Mouse (Mus musculus) midbrain, embryonic 16.5 days (tissue): ENCODE results near the gene Src. TPM values are rescaled to one million over a fixed set of nuclear protein-coding genes. Genes with fewer than 3 reads are reported as not detected.
"Not testable (repeated sequence)": the region's sequence is repeated elsewhere in the genome, so short reads cannot be mapped to it uniquely, and the experiment has no call there.

Source experiments
- ATAC-seq: fragments of 200-750 bp; cut with Nextera tagmentation; 2 replicates; pipeline ENCODE4 v1.8.0; 2017; ENCODE audit warnings: moderate TSS enrichment
- H3K27ac ChIP-seq: fragments of 300-500 bp; sonication (generic); 2 replicates; pipeline ENCODE4 v1.5.1; 2014; ENCODE audit warnings: mild to moderate bottlenecking, low read length, mixed read lengths
- H3K27me3 ChIP-seq: fragments of 300-500 bp; sonication (generic); 2 replicates; pipeline ENCODE4 v1.6.1; 2014; ENCODE audit warnings: low read depth, low read length, mixed read lengths; ENCODE audit not compliant: control insufficient read depth, insufficient read depth
- H3K36me3 ChIP-seq: fragments of 300-500 bp; sonication (generic); 2 replicates; pipeline ENCODE4 v1.6.1; 2014; ENCODE audit warnings: mild to moderate bottlenecking, low read length, moderate library complexity, mixed read lengths; ENCODE audit not compliant: control insufficient read depth, insufficient read depth
- H3K4me1 ChIP-seq: fragments of 300-500 bp; sonication (generic); 2 replicates; pipeline ENCODE4 v1.6.1; 2014; ENCODE audit warnings: mild to moderate bottlenecking, low read length, mixed read lengths; ENCODE audit not compliant: control insufficient read depth, insufficient read depth
- H3K4me2 ChIP-seq: fragments of 300-500 bp; sonication (generic); 2 replicates; pipeline ENCODE4 v1.6.1; 2014; ENCODE audit warnings: mild to moderate bottlenecking, low read length, mixed read lengths
- H3K4me3 ChIP-seq: fragments of 300-500 bp; sonication (generic); 2 replicates; pipeline ENCODE4 v1.5.1; 2014; ENCODE audit warnings: low read depth, mild to moderate bottlenecking, low read length, moderate library complexity, mixed read lengths
- H3K9ac ChIP-seq: fragments of 300-500 bp; sonication (generic); 2 replicates; pipeline ENCODE4 v1.6.1; 2014; ENCODE audit warnings: low read depth, low read length, mixed read lengths
- H3K9me3 ChIP-seq: fragments of 300-500 bp; sonication (generic); replicated peaks from 2 replicates; pipeline ENCODE4 v1.6.1; 2014; ENCODE audit warnings: mild to moderate bottlenecking, low read length, mixed read lengths; ENCODE audit not compliant: control insufficient read depth, poor library complexity, severe bottlenecking
- WGBS: fragments of 180-500 bp; shearing (Covaris S2); extraction: QIAGEN DNeasy Blood & Tissue Kit; methylation state at CpG from one replicate; pipeline ENCODE4 v1.1.7; 2014; 5-methylcytosine and 5-hydroxymethylcytosine counted together
- polyA plus RNA-seq: library from polyadenylated mRNA; unstranded; fragments of >200 nt; fragmentation: Nextera tagmentation; extraction: Ambion mirVana; gene quantifications from 2 replicates; pipeline ENCODE4 v1.2.1, GENCODE M21; 2015

The Src gene
- 32.5 and 33.2 TPM in 2 replicates for polyA plus RNA-seq

GRCm38 (mm10) chr2:157418206-157418605 is at the start of gene Src:
Src (plus strand) TSS chr2:157418444.
- Histone ChIP-seq H3K4me2 (peak within 1 kb of the TSS; percentile 15; the same call in 1 of the 2 replicates), H3K27ac (peak within 1 kb of the TSS; percentile 45; the same call in 1 of the 2 replicates), H3K36me3 (no peaks in the 10 kb centered on the region), H3K9ac (no peak within 1 kb of the TSS), H3K4me1 (peaks cover 11% of the 10 kb centered on the region), H3K27me3 (no peaks in the 10 kb centered on the region), H3K9me3 (no peaks in the 10 kb centered on the region), H3K4me3 (no peak within 1 kb of the TSS)
- no peak for ATAC-seq
- 28% methylated on average over 13 of the region's 13 CpGs for WGBS

- WGBS = 85% methylated on average over 6 of the region's 6 CpGs
- Histone ChIP-seq H3K27me3 (no peaks in the 10 kb centered on the region), H3K9ac (no peak overlapping the region), H3K4me3 (no peak overlapping the region), H3K36me3 (no peaks in the 10 kb centered on the region), H3K4me2 (no peak overlapping the region), H3K9me3 (no peaks in the 10 kb centered on the region), H3K4me1 (peaks cover 33% of the 10 kb centered on the region), H3K27ac (no peak overlapping the region)
- no peak for ATAC-seq
Measured at GRCm38 (mm10) chr2:157371696-157372095, 46.5 kb upstream of the Src start.

- ATAC-seq = no peak
- 85% methylated on average over 3 of the region's 3 CpGs for WGBS
- no peak overlapping the region for H3K4me2 ChIP-seq
- H3K4me1 ChIP-seq = peaks cover 21% of the 10 kb centered on the region
- H3K4me3 ChIP-seq = no peak overlapping the region
- H3K9ac ChIP-seq = no peak overlapping the region
- no peaks in the 10 kb centered on the region for H3K9me3 ChIP-seq
- no peaks in the 10 kb centered on the region for H3K36me3 ChIP-seq
- no peak overlapping the region for H3K27ac ChIP-seq
- H3K27me3 ChIP-seq = no peaks in the 10 kb centered on the region
Measured at GRCm38 (mm10) chr2:157373681-157374080, 44.6 kb upstream of the Src start.

- H3K27me3 ChIP-seq = no peaks in the 10 kb centered on the region
- H3K4me2 ChIP-seq = no peak overlapping the region
- no peak overlapping the region for H3K4me3 ChIP-seq
- H3K4me1 ChIP-seq = peaks cover 18% of the 10 kb centered on the region
- H3K9me3 ChIP-seq = no peaks in the 10 kb centered on the region
- H3K27ac ChIP-seq = no peak overlapping the region
- no peak for ATAC-seq
- H3K9ac ChIP-seq = 0 out of 2 replicates have a peak overlapping the region, but pooled peaks have one; percentile 15
- whole genome bisulfite sequencing = 53% methylated on average over 8 of the region's 8 CpGs
- H3K36me3 ChIP-seq = peaks cover 4% of the 10 kb centered on the region; the same call in 1 of the 2 replicates
Measured at GRCm38 (mm10) chr2:157375051-157375450, 43.2 kb upstream of the Src start.

GRCm38 (mm10) chr2:157375794-157376757 is 42.2 kb upstream of the Src start:
- H3K4me2 ChIP-seq = peak overlapping the region; percentile 47
- H3K27ac ChIP-seq = peak overlapping the region; percentile 60; the same call in 1 of the 2 replicates
- no peaks in the 10 kb centered on the region for H3K27me3 ChIP-seq
- peaks cover 4% of the 10 kb centered on the region; the same call in 1 of the 2 replicates for H3K36me3 ChIP-seq
- ATAC-seq = no peak
- H3K4me1 ChIP-seq = peaks cover 18% of the 10 kb centered on the region
- H3K9ac ChIP-seq = peak overlapping the region; percentile 54
- H3K4me3 ChIP-seq = peak overlapping the region; percentile 22
- H3K9me3 ChIP-seq = no peaks in the 10 kb centered on the region
- 8% methylated on average over 14 of the region's 14 CpGs for whole genome bisulfite sequencing

- no peaks in the 10 kb centered on the region for H3K27me3 ChIP-seq
- H3K36me3 ChIP-seq = peaks cover 4% of the 10 kb centered on the region; the same call in 1 of the 2 replicates
- H3K4me2 ChIP-seq = no peak overlapping the region
- no peak for ATAC-seq
- no peaks in the 10 kb centered on the region for H3K9me3 ChIP-seq
- no peak overlapping the region for H3K9ac ChIP-seq
- H3K27ac ChIP-seq = no peak overlapping the region
- no peak overlapping the region for H3K4me3 ChIP-seq
- H3K4me1 ChIP-seq = peaks cover 18% of the 10 kb centered on the region
- WGBS = 39% methylated on average over 3 of the region's 3 CpGs
Measured at GRCm38 (mm10) chr2:157376995-157377394, 41.2 kb upstream of the Src start.

- Histone ChIP-seq H3K27ac (peak overlapping the region; percentile 50), H3K9ac (no peak overlapping the region), H3K4me1 (peaks cover 3% of the 10 kb centered on the region), H3K27me3 (no peaks in the 10 kb centered on the region), H3K9me3 (no peaks in the 10 kb centered on the region), H3K36me3 (no peaks in the 10 kb centered on the region), H3K4me2 (no peak overlapping the region), H3K4me3 (no peak overlapping the region)
- no peak for ATAC-seq
- 54% methylated on average over 4 of the region's 4 CpGs for WGBS
Measured at GRCm38 (mm10) chr2:157384836-157385235, 33.4 kb upstream of the Src start.

GRCm38 (mm10) chr2:157388901-157389590 is 29.2 kb upstream of the Src start:
- H3K4me1 ChIP-seq, H3K4me3 ChIP-seq, H3K36me3 ChIP-seq, H3K4me2 ChIP-seq, H3K9me3 ChIP-seq, ATAC-seq, H3K27me3 ChIP-seq, H3K27ac ChIP-seq, H3K9ac ChIP-seq: not testable (repeated sequence)
- WGBS = 95% methylated on average over 14 of the region's 14 CpGs

GRCm38 (mm10) chr2:157389591-157389921 is 28.7 kb upstream of the Src start:
- H3K4me3 ChIP-seq = no peak overlapping the region
- H3K9me3 ChIP-seq = no peaks in the 10 kb centered on the region
- H3K27ac ChIP-seq = no peak overlapping the region
- no peak overlapping the region for H3K4me2 ChIP-seq
- 86% methylated on average over 7 of the region's 7 CpGs for WGBS
- H3K27me3 ChIP-seq = no peaks in the 10 kb centered on the region
- no peaks in the 10 kb centered on the region; the same call in 1 of the 2 replicates for H3K36me3 ChIP-seq
- no peak for ATAC-seq
- no peak overlapping the region for H3K9ac ChIP-seq
- H3K4me1 ChIP-seq = peaks cover 3% of the 10 kb centered on the region
